Mouse (Mus musculus) testis, adult 2 months (tissue): ENCODE measurements around the gene 2610507B11Rik. TPM values are rescaled to one million over a fixed set of nuclear protein-coding genes. Genes with fewer than 3 reads are reported as not detected.

ENCODE experiments used
- H3K27ac ChIP-seq: fragments of 200-500 bp; 2 replicates; pipeline ENCODE4 v1.5.1; 2012; ENCODE audit warnings: low read depth, low read length; ENCODE audit not compliant: control insufficient read depth, insufficient read depth
- H3K27me3 ChIP-seq: fragments of 200-500 bp; 2 replicates; pipeline ENCODE4 v1.6.1; 2012; ENCODE audit warnings: mild to moderate bottlenecking, low read length, moderate library complexity; ENCODE audit not compliant: control insufficient read depth, insufficient read depth
- H3K36me3 ChIP-seq: fragments of 200-500 bp; 2 replicates; pipeline ENCODE4 v1.6.1; 2012; ENCODE audit warnings: mild to moderate bottlenecking, low read length; ENCODE audit not compliant: control insufficient read depth, insufficient read depth
- H3K4me1 ChIP-seq: fragments of 200-500 bp; 2 replicates; pipeline ENCODE4 v1.6.1; 2012; ENCODE audit warnings: low read length; ENCODE audit not compliant: control insufficient read depth, insufficient read depth
- H3K4me3 ChIP-seq: fragments of 200-500 bp; 2 replicates; pipeline ENCODE4 v1.5.1; 2012; ENCODE audit warnings: low read depth, mild to moderate bottlenecking, low read length, moderate library complexity, mixed read lengths; ENCODE audit not compliant: control insufficient read depth
- CTCF ChIP-seq: fragments of 200-500 bp; IDR thresholded peaks from 2 replicates; pipeline ENCODE4 v1.5.1; 2012; ENCODE audit warnings: low read depth, mild to moderate bottlenecking, inconsistent platforms, low read length, moderate library complexity; ENCODE audit not compliant: control insufficient read depth, insufficient read depth, insufficient replicate concordance
- POLR2A ChIP-seq: fragments of 200-500 bp; IDR thresholded peaks from 2 replicates; pipeline ENCODE4 v1.6.1; 2012; ENCODE audit warnings: low read depth, mild to moderate bottlenecking, inconsistent platforms, low read length, moderate library complexity; ENCODE audit not compliant: control insufficient read depth
- polyA plus RNA-seq: library from polyadenylated mRNA; depleted of rRNA; stranded (reverse); fragments of >200 nt; gene quantifications from 2 replicates; pipeline ENCODE4 v1.2.3, GENCODE M21; 2012

The 2610507B11Rik gene
- polyA plus RNA-seq, 1 experiment = 133 TPM

DNA sequence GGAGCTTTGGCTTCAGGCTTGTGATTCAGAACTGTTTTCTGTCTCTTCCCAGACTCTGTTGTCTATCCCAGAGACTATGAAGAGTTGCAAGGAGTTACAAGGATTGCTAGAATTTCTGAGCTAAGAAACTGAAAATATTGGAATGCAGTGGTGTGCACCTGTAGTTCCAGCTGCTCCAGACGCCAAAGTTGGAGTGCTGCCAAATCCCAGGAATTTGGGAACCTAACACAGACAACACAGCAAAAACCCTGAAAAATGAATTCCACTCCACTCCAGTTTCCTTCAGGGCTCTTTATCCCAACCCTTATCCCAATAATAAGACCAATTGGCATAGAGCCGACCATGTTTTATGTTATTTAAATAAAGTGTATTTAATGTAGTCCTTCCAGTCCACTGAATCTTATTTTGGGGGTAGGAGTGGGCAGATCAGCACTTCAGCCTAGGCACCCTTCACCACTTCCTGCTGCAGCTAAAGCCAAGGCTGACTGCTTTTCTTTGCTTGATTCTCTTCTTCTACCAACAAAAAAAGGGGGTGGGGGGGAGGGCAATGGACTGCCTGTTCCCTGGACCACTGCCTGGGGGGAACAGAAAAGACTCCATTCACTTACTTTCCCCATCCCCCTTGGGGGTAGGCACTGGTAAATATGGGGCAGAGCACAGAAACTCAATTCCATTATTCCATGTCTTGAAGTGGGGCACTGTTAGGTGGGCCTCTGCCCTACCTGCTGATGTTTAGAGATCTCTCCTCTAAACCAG is 60.7 kb downstream of the 2610507B11Rik start:
- Histone ChIP-seq H3K4me1 (peaks cover 2% of the 10 kb centered on the region; the same call in 1 of the 2 replicates), H3K36me3 (peaks cover 4% of the 10 kb centered on the region), H3K27ac (no peak overlapping the region), H3K27me3 (no peaks in the 10 kb centered on the region), H3K4me3 (no peak overlapping the region)
- TF ChIP-seq POLR2A = no peak
- no peak for TF ChIP-seq CTCF

DNA sequence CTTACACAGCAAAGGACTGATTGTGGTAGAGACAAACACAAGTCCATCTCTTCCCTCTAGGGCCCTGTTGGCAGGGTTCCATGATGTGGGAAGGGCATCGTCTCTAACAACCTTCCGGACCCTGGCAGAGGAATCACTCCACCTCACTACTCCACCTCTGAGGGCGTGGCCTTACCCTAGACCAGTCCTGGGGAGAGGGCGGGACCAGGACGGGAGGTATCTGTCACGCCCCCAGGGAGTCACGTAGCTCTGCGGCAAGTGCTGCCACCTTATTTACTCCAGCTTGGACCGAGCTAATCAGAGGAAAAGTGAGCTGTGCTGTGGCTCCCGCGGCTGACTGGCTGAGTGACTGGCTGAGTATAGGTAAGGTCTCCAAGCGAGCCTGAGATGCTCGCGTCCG is 61.3 kb downstream of the 2610507B11Rik start, which contains the start of gene Aldoc:
Gene Aldoc (plus strand): TSS at position 109 of the 400 bp plus-strand sequence.
- Histone ChIP-seq H3K27me3 (no peaks in the 10 kb centered on the region), H3K27ac (peak within 1 kb of the TSS; percentile 33; the same call in 1 of the 2 replicates), H3K36me3 (peaks cover 4% of the 10 kb centered on the region), H3K4me1 (peaks cover 2% of the 10 kb centered on the region; the same call in 1 of the 2 replicates), H3K4me3 (peak within 1 kb of the TSS; percentile 26)
- TF ChIP-seq POLR2A (peak; percentile 32; the same call in 1 of the 2 replicates), CTCF (no peak)

DNA sequence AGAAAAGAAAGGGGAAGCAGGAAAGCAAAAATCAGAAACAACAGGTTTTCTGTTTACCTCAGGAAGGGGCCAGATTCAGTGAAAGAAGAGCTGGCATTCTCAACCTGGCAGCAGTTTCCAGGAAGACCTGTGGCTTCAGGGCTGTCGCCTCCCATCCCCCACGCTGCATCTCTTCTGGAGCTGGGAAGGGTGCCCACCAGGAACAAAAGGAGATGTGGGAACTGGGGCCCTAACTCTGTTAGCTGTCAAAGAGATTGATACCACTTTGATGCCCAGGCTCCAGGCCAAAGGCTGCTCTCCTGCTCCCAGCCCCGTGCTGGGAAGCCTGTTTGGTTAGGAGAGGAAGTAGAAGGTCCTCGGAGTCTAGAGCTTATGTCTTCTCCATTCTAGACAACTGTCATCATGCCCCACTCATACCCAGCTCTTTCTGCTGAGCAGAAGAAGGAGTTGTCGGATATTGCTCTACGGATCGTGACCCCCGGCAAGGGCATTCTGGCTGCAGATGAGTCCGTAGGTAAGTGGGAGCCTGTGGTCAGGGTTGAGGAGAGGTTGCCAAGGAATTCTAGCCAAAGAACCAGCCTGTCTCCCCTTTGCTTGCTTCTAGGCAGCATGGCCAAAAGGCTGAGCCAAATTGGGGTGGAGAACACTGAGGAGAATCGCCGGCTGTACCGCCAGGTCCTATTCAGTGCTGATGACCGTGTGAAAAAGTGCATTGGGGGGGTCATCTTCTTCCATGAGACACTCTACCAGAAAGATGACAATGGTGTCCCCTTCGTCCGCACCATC is 62.6 kb downstream of the 2610507B11Rik start:
- H3K4me1 ChIP-seq = peaks cover 6% of the 10 kb centered on the region
- no peak overlapping the region for H3K4me3 ChIP-seq
- no peak overlapping the region for H3K27ac ChIP-seq
- no peaks in the 10 kb centered on the region for H3K27me3 ChIP-seq
- TF ChIP-seq POLR2A = no peak
- TF ChIP-seq CTCF = no peak
- H3K36me3 ChIP-seq = peaks cover 4% of the 10 kb centered on the region

DNA sequence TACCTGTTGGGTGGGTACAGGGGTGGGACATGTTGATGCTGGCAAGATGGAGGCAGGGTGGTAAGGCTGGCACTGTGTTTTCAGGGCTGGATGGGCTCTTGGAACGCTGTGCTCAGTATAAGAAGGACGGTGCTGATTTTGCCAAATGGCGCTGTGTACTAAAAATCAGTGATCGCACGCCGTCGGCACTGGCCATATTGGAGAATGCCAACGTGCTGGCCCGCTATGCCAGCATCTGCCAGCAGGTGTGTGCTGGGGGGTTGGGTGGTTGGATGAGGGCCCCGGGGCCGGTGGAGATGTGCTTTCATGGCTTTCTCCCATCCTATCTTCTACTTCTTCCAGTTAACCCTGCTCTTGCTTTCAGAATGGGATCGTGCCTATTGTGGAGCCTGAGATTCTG is 63.4 kb downstream of the 2610507B11Rik start:
- TF ChIP-seq POLR2A (no peak), CTCF (no peak)
- H3K27ac ChIP-seq = no peak overlapping the region
- H3K36me3 ChIP-seq = peaks cover 2% of the 10 kb centered on the region
- H3K4me1 ChIP-seq = peaks cover 6% of the 10 kb centered on the region
- H3K27me3 ChIP-seq = no peaks in the 10 kb centered on the region
- no peak overlapping the region for H3K4me3 ChIP-seq

DNA sequence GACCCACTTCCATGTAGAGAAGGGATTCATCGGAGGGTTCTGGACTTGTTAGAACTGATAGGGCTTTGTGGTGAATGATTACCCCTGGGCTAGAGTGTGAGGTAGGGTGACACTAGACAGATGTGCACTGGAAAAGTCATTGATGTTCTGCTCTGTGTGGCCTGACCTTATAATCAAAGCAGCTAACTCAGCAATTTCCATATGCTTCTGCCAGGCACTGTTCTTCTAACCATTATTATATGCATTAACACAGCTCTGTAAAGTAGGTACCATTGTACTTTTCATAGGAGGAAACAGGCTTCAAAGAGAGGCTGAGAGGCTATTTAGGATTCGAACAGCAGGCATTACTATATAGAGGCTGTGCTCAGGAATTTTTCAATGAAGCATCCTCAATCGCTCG is 65.7 kb downstream of the 2610507B11Rik start:
- H3K4me3 ChIP-seq = no peak overlapping the region
- H3K36me3 ChIP-seq = no peaks in the 10 kb centered on the region
- H3K27me3 ChIP-seq = no peaks in the 10 kb centered on the region
- no peak overlapping the region for H3K27ac ChIP-seq
- peaks cover 6% of the 10 kb centered on the region for H3K4me1 ChIP-seq
- no peak for TF ChIP-seq POLR2A
- TF ChIP-seq CTCF = no peak

DNA sequence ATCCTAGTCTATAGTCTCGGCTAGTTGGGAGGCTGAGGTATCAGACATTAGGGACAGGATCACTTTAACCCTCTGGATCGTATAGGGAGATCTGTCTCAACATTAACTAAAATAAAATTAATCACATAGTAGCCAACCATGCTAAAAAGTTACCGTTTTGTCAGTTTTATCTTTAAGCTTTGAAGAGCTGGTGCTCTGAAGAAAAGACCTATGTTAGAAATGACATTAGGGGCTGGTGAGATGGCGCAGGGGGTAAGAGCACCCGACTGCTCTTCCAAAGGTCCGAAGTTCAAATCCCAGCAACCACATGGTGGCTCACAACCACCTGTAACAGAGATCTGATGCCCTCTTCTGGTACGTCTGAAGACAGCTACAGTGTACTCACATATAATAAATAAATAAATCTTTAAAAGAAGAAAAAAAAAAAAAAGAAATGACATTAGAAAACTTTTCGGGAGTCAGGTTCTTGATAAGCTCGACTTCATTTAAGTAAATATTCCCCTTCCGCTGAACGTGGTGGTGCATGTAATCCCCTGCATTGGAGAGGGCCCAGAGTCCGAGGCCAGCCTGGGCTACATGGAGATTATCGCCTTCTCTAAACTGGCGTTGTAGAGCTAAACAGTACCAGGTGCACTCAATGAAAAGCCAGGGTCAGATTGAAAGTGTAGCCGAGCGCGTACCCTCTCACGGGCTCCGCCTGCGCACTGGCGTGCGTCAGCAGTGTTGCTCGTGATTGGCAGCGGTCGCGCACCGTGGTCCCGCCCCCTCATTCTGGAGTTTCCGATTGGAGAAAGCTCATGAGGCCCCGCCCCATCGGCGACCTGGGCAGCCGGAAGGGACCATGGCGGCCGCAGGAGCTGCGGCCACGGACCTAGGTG is 66.3 kb downstream of the 2610507B11Rik start, which contains the start of gene Pigs:
Gene Pigs (plus strand): TSS at position 782 of the 878 bp plus-strand sequence.
- TF ChIP-seq CTCF (no peak), POLR2A (peak; percentile 85)

DNA sequence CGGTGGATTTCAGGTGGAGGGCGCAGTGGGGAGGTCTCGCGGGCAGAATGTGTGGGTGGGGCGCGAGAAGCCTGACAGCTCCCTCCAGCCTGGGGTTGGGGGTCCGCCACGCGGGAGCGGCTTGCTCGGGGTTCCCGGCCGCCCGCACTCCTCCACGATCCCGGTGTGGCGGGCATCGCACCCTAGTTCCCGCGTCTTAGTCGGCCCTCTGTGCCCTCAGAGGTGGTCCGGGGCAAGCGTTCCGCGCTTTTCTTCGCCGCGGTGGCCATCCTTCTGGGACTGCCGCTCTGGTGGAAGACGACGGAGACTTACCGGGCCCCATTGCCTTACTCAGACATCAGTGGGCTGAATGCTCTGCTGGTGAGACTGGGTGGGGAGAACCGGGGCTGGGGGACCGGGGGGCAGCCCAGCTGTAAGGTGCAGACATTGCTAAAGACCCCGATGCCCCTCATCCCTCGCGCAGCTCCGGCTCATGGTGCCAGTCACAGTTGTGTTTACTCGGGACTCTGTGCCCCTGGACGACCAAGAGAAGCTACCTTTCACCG is 67.0 kb downstream of the 2610507B11Rik start:
- peak overlapping the region; percentile 65; the same call in 1 of the 2 replicates for H3K27ac ChIP-seq

More for the DNA sequence above, 66.3 kb downstream of the 2610507B11Rik start, which contains the start of gene Pigs:
- H3K27ac ChIP-seq = peak within 1 kb of the TSS; percentile 65; the same call in 1 of the 2 replicates
- H3K4me1 ChIP-seq = peaks cover 6% of the 10 kb centered on the region
- no peaks in the 10 kb centered on the region for H3K36me3 ChIP-seq
- peak within 1 kb of the TSS; percentile 92 for H3K4me3 ChIP-seq
- no peaks in the 10 kb centered on the region for H3K27me3 ChIP-seq

More for the DNA sequence above, 67.0 kb downstream of the 2610507B11Rik start:
- Histone ChIP-seq H3K4me3 (peak overlapping the region; percentile 92), H3K4me1 (peaks cover 4% of the 10 kb centered on the region), H3K36me3 (no peaks in the 10 kb centered on the region), H3K27me3 (no peaks in the 10 kb centered on the region)
- no peak for TF ChIP-seq CTCF
- no peak for TF ChIP-seq POLR2A
